Mouse (Mus musculus) spleen, postnatal 0 days (tissue): ENCODE data around the gene Cd207. TPM values are rescaled to one million over a fixed set of nuclear protein-coding genes. Genes with fewer than 3 reads are reported as not detected.

ENCODE experiments used
- polyA plus RNA-seq: library from polyadenylated mRNA; unstranded; fragments of >200 nt; fragmentation: Nextera tagmentation; extraction: Ambion mirVana; gene quantifications from 2 replicates; pipeline ENCODE4 v1.2.1, GENCODE M21; 2015

Gene Cd207
- not detected in 2 replicates for polyA plus RNA-seq

GRCm38 (mm10) chr6:83677757-83678156, at the start of gene Cd207:
TSS of gene Cd207 (minus strand) at chr6:83677857.

DNA sequence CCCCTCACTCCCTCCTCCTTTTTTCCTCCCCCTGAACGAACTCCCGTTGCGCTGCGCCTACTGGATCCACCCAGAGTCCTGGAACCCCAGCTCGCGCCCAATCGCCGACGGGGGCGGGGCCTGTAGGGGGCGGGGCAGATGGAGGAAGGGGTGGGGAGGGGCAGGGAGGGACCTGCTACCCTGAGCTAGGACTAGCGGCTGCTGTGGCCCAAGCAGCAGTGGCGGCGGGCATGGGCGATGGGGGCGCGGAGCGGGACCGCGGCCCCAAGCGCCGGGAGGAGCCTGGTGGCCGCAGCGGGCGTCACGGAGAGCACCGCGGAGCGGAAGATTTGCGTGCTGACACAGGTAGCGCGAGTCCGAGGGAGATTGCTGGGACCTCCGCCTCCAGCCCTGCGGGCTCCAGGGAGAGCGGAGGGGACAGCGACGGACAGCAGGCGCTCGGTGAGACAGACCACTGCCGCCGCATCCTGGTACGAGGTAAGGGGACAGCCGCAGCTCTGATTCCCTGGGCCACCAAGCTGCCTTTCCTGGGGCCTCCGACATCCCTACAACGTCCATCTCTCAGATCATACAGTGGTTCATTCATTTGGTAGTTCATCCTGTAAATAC, 33.5 kb upstream of the Cd207 start, which contains the start of gene Vax2:
Vax2 (plus strand) TSS at position 198 of the 609 bp plus-strand sequence.

GRCm38 (mm10) chr6:83656087-83656486, 21.6 kb downstream of the Cd207 start, which contains the start of gene Clec4f:
TSS of gene Clec4f (minus strand) at chr6:83656187.

Other genes with a start within 250 kb of the Cd207 start
- 16.4 and 21.0 TPM in 2 replicates for gene Tet3, start 218.8 kb downstream of the Cd207 start, polyA plus RNA-seq
- 38.2 and 46.1 TPM in 2 replicates for gene Dguok, start 170.9 kb downstream of the Cd207 start, polyA plus RNA-seq
- 13.0 and 19.5 TPM in 2 replicates for gene Actg2, start 141.6 kb downstream of the Cd207 start, polyA plus RNA-seq
- 12.8 and 14.4 TPM in 2 replicates for gene Stambp, start 105.1 kb downstream of the Cd207 start, polyA plus RNA-seq
- 0.07 and 0.08 TPM in 2 replicates for gene Clec4f, start 21.7 kb downstream of the Cd207 start, polyA plus RNA-seq
- gene Vax2, start 33.4 kb upstream of the Cd207 start, polyA plus RNA-seq = not detected in 2 replicates
- not detected in 2 replicates for gene Atp6v1b1, start 65.1 kb upstream of the Cd207 start, polyA plus RNA-seq
- not detected in 2 replicates for gene Ankrd53, start 84.8 kb upstream of the Cd207 start, polyA plus RNA-seq
- 63.7 and 66.6 TPM in 2 replicates for gene Tex261, start 98.0 kb upstream of the Cd207 start, polyA plus RNA-seq
- 22.9 and 27.3 TPM in 2 replicates for gene Nagk, start 117.1 kb upstream of the Cd207 start, polyA plus RNA-seq
- gene Paip2b, start 153.9 kb upstream of the Cd207 start, polyA plus RNA-seq = 4.1 and 5.4 TPM in 2 replicates
- gene Zfp638, start 189.3 kb upstream of the Cd207 start, polyA plus RNA-seq = 27.9 and 30.9 TPM in 2 replicates